Mouse (Mus musculus): ENCODE results near the gene Braf. TPM values are rescaled to one million over a fixed set of nuclear protein-coding genes. Genes with fewer than 3 reads are reported as not detected.
"Not testable (repeated sequence)": the region's sequence is repeated elsewhere in the genome, so short reads cannot be mapped to it uniquely, and the experiment has no call there.

Gene Braf
- total RNA-seq (2021), result 100 to 1,000 TPM; 105 to 125 TPM

DNA sequence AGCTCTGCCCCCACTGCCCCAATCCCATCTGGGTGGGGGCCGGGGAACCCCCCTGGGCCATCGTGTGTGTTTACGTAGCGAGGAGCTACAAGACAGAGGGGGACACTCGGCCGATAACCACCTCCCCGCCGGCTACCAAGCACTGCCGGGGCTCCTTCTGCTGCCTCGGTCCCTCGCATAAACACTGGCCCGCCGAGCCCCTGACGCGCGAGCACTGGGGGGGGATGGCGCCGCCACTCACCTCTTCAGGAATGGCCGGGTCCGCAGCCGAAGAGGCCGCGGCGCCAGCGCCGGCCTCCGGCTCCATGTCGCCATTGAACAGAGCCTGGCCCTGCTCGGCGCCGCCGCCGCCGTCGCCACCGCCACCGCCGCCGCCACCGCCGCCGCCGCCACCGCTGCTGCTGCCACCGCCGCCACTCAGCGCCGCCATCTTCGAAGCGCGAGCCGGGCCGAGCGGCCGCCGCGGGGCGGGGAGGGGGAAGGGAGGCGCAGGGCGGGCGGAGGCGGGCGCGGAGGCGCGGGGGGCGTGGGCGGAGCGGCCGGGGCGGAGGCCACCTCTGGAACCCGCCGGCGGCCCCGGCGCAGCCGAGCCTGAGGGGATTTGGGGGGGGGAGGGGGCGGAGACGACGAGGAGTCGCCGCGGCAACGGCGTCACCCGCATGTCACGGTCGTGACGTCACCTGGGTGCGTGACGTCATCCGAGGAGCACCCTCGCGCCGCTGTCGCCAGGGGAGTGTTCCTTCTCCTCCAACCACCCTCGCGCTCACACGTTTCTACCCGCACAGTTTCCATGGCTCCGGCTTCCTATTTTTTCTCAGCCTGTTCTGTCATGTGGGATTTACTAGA is at the start of gene Braf:
Gene Braf, minus strand, starts transcription at position 598 of the 846 bp plus-strand sequence.
- DNase-seq (ENCODE audit: low spot score in 2 of 2), result peak; percentile 85 to 88
- intact Hi-C loops (cut with DNase I), result loop anchor here (1.0 to 5.0 kb wide), 2 partner anchors 38 to 86 kb away; no protein-coding TSS in a partner anchor

DNA sequence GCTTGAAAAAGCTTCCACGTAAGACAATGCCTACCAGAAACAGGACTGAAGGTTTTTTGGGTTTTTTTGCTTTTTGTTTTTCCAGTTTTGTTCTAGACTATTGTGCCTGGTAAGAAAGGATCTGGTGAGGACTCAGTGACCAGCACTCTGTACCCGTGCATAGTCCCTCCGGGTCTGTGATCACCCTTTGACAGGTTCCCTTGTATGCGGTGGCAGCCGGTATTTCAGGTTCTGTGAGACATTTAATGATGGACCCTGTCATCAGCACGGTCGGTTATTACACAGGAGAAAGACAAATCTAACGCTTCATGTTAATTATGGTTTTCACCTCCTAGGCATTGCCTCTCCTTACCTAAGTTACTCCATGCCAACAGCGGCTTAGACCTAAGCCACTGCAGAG is 49.8 kb upstream of the Braf start:
- intact Hi-C loops (cut with DNase I), result no loop called here

DNA sequence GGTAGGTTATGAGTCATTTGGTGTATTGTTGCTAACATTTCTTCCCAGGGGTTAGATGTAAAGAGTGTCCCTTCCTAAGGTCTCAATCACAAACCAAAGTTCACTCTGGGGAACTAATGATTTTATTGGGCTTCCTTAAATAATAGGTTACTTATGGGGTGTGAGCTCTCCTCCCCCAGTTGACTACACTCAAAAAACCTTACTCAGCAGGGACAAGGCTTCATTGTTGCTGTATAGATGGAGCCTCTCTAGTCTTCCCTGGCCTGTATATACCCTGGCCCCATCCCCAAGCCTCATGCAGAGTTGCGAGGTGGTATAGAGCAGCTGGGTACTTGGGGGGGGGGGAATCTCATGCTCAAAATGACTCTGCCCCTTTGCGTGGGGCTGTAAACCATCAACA is 32.0 kb upstream of the Braf start:
- intact Hi-C loops (cut with DNase I), result no loop called here
- DNase-seq (ENCODE audit: low spot score in 2 of 2), result no peak

More for the DNA sequence above, 49.8 kb upstream of the Braf start:
- no peak for DNase-seq (ENCODE audit: low spot score in 2 of 2)

DNA sequence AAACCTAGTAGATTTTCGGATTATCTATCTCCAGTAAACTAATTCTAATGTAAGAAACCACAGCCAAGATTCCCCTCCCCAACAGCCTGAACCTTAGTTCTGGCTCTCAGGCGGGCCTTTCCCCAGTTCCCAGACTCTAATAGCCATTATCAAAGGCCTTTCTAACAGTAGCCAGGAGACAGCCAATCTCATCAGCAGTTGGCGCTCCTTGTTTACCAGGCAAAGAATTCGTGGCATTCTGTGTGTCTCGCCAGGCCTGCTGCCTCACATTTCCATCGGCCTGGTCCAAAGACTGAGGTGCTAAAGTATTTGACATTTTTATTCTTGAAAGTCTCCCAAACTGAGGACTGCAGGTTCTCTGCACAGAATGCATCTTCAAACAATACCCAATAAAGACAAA is 24.6 kb upstream of the Braf start:
- no peak for DNase-seq (ENCODE audit: low spot score in 2 of 2)
- intact Hi-C loops (cut with DNase I), result no loop called here

DNA sequence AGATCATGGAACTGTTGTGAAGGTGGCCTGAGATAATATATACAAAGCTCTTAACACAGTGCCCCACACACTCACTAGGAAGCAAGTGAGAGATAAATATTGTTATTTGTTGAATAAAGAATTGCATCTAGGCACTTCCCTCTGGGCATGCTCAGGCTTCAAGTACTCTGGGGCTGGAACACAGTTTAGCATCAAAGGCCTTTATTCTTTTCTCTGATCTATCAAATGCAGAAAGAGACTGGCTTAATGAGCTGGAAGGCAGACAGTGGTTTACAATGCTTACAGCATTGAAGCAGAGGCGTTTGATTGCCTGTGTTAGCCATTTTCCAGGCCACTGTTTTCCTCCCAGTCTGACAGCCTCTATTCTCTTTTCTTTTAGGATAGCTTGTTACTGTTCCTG is 21.8 kb upstream of the Braf start:
- intact Hi-C loops (cut with DNase I), result no loop called here
- no peak for DNase-seq (ENCODE audit: low spot score in 2 of 2)

DNA sequence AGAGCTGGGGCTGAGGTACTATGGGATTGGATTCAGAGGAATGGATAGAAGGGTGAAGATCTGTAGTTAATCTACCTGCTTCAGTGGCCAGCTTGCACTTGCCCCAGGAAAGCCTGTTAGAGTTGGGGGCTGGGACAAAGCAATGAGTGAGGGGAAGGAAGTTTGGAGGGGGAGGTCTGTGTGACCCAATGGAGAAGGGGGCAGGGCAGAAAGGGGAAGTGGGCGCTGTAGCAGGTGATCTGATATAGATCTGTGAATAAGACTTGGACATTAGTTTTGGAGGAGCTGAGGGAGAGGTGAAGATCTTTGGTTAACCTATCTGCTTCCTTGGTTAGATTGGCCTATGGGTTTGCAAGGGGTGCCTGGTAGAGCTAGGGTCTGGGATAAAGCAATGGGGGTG is 20.2 kb upstream of the Braf start:
- intact Hi-C loops (cut with DNase I), result no loop called here
- DNase-seq (ENCODE audit: low spot score in 2 of 2), result no peak

DNA sequence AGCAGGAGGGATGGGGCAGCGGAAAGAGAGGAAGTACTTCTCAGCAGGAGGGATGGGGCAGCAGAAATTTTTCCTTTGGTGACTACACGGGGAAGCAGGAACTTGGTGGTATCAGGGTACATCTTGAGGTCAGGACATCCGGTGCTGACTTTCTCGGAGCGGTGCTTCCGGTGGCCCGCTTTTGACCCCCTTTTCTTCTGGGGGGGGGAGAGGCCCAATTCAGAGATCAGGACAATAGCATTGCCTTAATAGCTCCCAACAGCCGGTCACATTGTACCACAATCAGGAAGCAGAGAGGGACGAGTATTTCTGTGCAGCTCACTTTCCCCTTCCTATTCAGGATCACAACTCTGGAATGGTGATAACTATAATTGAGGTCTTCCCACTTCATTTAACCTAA is 14.4 kb upstream of the Braf start:
- intact Hi-C loops (cut with DNase I); DNase-seq (ENCODE audit: low spot score in 2 of 2): not testable (repeated sequence)

DNA sequence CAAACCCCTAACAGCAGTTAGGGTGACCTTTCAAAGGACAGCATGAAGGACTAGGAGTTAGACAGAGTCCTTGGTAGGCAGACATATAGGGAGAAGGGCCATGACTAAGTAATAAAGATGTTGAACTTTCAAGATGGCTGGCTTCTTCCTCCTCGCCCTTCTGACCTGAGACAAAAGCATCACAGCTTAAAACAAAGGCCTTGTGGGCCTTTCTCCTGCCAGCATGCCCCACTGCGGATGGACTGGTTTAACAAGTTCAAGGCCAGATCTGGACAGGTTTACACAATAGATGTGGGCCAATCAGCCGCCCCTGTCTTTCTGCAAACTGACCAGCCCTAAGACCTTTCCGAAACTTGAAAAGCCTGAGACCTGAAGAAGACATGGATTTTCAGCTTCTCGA is 2.8 kb upstream of the Braf start:
- intact Hi-C loops (cut with DNase I), result no loop called here
- DNase-seq (ENCODE audit: low spot score in 2 of 2), result no peak

DNA sequence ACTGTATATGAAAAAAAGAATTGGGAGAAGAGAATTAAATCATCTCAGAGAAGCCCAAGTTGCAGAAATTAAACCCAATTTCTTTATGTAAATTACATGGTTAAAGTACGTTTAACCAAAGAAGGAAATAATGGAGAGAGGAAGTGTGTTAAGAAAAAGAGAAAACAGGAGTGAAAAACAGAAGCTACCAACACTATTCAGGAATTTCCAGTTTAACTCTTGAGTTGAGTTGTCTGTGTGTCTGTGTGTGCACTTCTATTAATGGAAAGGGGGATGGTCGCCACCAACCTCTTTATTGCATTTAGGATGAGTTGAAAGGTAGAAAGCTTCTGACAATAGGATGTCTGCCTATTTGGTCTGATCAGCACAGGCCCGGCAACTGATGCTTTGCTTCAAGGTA is 886 bp upstream of the Braf start:
- intact Hi-C loops (cut with DNase I), result no loop called here
- no peak for DNase-seq (ENCODE audit: low spot score in 2 of 2)

DNA sequence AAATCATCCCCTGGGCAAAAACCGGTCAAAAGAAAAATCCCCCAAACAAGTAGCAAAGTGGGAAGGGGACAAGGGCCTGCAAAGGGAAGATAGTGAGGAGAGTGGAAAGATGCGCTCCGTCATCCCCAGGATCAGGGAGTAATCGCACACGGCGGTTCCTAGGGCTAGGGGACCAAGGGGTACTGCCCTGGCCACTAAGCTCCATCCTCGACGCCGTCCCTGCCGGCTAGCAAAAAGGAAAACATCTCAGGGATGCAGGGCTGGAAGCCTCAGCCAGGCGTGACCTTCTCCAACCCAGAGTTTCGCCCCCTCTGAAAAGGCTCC is 759 bp downstream of the Braf start:
- intact Hi-C loops (cut with DNase I), result loop anchor here (5.0 kb wide), 1 partner anchor 37 kb away; no protein-coding TSS in a partner anchor
- DNase-seq (ENCODE audit: low spot score in 2 of 2), result no peak

DNA sequence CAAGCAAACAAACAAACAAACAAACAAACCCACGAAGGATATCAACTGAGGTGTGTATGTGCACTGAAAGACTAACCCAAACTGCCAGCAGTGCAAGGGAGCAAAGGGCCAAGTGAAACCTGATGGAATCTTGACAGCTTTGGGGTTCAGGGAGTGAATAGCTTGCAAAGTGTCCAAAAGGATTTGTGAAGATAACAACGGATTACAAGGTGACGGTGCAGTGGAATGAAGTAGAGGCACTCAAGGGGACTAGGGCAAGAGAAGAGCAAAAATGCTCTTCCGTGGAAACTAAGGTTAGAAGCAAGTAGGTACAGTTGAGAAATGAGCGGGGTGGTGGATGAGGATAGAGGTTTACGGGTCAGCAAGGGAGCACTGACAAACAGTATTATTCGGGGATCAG is 1.2 kb downstream of the Braf start:
- peak in 1 of 2 experiments; percentile 7 for DNase-seq (ENCODE audit: low spot score in 2 of 2)
- intact Hi-C loops (cut with DNase I), result loop anchor here (5.0 kb wide), 1 partner anchor 37 kb away; no protein-coding TSS in a partner anchor

DNA sequence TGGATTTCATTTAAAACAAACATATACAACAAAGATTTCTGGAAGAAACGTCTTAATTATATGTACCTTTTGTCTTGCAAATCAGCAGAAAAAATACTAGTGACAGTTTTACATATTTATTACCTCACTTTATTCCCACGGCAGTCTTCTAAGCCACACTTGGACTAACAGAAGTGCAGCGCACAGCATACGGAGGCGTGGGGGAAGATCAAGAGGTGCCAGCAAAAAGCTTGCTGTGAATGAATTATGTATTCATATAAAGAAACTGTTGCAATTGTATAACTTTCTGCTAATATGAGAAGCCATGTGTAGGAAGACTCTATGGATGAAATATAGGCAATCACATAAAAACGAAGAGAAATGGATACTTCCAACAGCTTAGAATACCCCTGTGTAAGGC is 6.7 kb downstream of the Braf start:
- intact Hi-C loops (cut with DNase I), result no loop called here
- DNase-seq (ENCODE audit: low spot score in 2 of 2), result peak in 1 of 2 experiments; percentile 6

DNA sequence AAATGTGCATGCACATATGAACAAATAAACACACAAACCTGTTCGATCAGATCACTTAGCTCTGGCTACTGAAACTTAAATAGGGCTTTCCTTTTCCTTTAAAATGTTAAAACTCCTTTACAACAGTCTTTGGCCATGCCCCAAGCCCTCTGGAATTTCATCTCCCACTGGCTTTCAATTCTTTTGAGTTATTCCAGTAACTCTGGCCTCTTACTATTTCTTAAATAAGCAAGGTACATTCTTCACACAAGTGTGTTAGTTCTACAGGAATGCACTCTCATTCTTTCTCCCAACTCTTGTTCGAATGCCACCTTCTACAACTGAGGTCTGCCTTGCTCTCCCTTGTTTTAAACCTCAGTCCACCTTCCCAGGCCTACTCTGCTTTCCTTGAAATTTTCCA is 8.2 kb downstream of the Braf start:
- no peak for DNase-seq (ENCODE audit: low spot score in 2 of 2)
- intact Hi-C loops (cut with DNase I), result no loop called here

DNA sequence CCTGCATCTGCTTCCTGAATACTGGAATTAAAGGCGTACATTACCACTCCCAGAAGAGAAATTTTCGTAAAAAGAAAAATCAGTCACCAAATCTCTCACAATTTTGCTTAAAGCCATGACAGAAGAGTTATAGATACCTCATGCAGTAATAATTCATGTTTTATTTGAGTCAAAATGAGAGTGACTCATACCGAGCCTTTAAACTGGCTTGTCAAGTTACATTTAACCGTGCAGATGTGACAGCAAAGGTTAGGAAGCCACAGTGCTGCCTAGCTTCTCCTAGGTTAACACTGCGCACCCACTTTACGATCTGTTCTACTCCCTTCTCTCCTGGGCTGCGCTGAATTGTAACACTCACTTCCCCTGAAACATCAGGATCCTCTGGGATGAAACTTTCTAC is 10.9 kb downstream of the Braf start:
- intact Hi-C loops (cut with DNase I), result no loop called here
- DNase-seq (ENCODE audit: low spot score in 2 of 2), result no peak

DNA sequence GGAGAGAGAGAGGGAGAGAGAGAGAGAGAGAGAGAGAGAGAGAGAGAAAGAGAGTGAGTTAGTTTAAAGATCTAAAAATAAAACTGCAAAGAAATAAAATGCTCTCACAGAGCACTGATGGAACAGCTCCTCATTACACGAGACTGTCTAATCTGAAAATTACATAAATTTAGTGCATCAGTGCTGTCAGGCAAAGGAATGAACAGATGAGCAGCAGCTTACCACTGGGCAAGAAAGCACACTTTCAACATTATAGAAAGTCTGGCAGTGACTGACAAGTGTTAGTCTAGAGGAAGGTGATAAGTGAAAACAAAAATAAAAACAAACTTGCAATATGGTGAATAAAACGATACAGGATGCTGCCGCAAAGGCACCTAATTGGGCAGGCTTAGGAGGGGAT is 11.9 kb downstream of the Braf start:
- no peak for DNase-seq (ENCODE audit: low spot score in 2 of 2)
- intact Hi-C loops (cut with DNase I), result no loop called here

DNA sequence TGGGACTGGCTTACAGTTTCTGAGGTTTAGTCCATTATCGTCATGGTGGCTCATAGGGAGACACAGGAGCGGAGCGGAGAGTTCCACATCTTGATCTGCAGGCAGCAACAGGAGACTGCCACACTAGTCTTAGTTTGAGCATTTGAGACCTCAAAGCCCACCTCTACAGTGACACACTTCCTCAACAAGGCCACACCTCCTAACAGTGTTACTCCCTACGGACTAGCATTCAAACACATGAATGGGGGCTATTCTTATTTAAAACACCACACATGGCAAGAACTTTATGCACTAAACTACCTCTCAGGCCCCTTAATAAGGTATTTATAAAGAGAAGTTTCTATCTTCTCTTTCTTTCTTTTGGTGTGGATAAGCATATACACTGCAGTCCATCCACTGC is 19.6 kb downstream of the Braf start:
- intact Hi-C loops (cut with DNase I), result no loop called here
- no peak for DNase-seq (ENCODE audit: low spot score in 2 of 2)

DNA sequence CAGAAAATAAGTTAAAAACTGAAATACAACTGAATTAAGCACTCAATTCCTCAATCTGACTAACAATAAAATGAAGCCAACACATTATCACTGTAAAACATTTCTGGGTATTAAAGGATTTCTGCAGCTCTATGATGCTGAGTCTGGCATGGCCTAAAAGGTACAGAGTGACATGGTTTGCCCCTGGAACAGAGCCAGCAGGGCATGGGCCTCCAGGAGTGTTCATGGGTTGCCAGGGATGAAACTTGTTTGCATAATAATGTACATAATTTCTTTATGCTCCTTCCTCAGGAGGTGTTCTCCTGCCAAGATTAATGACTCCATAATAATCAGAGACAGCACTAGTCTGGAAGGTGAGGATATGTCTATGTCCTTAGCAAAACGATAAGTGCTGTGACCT is 32.1 kb downstream of the Braf start:
- DNase-seq (ENCODE audit: low spot score in 2 of 2), result no peak
- intact Hi-C loops (cut with DNase I), result no loop called here

DNA sequence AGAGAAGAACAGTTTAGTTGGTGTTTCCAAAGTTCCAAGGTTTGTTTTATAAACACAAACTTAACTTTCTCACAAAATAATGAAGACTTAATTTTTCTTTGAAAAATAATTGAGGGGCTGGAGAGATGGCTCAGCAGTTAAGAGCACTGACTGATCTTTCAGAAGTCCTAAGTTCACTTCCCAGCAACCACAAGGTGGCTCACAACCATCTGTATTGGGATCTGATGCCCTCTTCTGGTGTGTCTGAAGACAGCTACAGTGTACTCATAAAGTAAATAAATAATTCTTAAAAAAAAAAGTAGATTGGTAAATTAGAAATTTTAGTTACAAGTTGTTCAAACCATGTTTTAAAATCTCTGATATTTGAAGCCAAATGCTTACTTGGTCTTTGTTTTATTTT is 38.4 kb downstream of the Braf start:
- intact Hi-C loops (cut with DNase I), result loop anchor here (5.0 kb wide), 1 partner anchor 35 kb away; no protein-coding TSS in a partner anchor
- not testable (repeated sequence) for DNase-seq (ENCODE audit: low spot score in 2 of 2)

DNA sequence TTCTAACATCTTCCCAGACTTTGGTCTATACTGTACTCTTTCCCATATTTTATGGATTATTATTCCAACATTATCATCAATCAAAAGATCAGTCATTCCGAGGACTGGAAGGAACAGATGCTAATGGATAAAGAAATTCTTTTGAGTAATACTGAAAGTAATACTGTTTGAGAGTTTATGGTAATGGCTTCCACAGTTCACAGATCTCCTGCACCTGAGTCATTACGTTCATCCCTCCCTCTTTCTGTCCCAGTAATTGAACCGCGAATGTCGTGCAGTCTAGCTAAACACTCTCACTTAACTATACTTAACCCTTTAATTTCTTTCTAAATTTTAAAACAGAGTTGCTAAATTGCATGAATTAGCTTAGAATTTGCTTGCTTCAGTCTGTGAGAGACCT is 43.5 kb downstream of the Braf start:
- no peak for DNase-seq (ENCODE audit: low spot score in 2 of 2)
- intact Hi-C loops (cut with DNase I), result no loop called here

DNA sequence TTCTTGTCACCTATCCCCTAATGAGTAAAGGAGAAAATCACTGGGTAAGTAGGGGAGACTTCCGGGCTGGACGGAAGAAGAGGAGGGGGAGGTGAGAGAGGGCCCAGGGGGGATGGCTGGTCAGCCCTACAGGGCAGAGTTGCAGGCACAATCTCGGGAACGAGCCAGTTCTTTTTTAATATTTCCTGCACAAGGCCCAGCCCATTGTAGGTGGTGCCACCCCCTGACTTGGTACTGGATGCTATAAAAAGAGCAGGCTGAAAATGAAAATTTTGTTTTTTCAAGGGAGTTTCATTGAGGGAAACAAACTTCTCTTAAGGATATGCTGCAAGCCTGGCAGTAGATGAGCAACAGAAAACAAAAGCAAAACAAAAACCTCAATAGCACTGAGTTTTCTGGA is 44.7 kb downstream of the Braf start:
- intact Hi-C loops (cut with DNase I), result no loop called here
- no peak for DNase-seq (ENCODE audit: low spot score in 2 of 2)

DNA sequence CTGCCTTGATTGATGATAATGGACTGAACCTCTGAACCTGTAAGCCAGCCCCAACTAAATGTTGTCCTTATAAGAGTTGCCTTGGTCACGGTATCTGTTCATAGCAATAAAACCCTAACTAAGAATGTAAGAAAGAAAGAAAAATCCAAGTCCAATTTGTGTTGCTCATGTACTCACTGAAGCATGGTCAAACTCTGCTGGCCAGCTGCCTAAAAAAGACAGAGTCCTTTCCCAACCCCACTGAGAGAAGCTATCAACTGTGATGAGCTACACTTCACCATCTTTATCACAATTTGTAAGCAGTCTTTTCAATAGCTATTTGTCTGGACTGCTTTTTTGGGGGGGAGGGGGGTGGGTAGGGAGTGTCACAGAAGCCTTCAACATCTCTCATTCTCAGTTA is 47.0 kb downstream of the Braf start:
- intact Hi-C loops (cut with DNase I), result loop anchor here (5.0 kb wide), 1 partner anchor 119 kb away; no protein-coding TSS in a partner anchor
- no peak for DNase-seq (ENCODE audit: low spot score in 2 of 2)

DNA sequence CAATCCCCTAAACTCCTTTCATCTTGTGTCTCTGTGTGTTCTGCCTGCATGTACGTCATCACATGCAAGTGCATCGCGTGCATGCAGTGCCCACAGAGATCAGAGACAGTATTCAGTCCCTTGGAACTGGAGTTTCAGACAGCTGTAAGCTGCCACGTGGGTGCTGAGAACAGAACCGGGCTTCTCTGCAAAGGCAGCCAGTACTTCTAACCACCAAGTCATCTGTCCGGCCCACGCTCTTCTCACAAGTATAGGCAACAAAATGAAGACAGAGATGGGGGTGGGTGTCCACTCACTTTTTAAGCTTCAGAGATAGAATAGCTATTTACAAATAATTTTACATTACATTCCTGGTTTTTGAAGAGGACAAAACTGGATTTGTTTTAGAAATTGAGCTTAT is 50.2 kb downstream of the Braf start:
- DNase-seq (ENCODE audit: low spot score in 2 of 2), result peak; percentile 53
- intact Hi-C loops (cut with DNase I), result loop anchor here (5.0 kb wide), 1 partner anchor 122 kb away; no protein-coding TSS in a partner anchor

All from left cerebral cortex, postnatal 36 days (tissue).